Comparison of ENCODE assay signal across 11 mouse cellular contexts in genomic region chr3:37838896-37839295, GRCm38 (mm10).
DNase-seq lines count a peak whose midpoint lies in the region; ATAC-seq lines count a peak whose summit lies in the region.
"Had no signal": no experiment of that assay in that cellular context is flagged by ENCODE, and none has a peak within 500 bp of the region (broad histone marks: within the 10 kb centered on the region; RNA-seq: fewer than 3 reads in every experiment).

No protein-coding gene starts in this region.

- H3K9ac ChIP-seq in embryonic facial prominence, embryonic 13.5 days = no peak overlapping the region
- H3K9ac ChIP-seq in embryonic facial prominence, embryonic 15.5 days = no peak overlapping the region
- H3K9ac ChIP-seq in forebrain, embryonic 15.5 days (replicated peaks) = no peak overlapping the region
- H3K9ac ChIP-seq: liver, embryonic 13.5 days had no signal

- H3K27me3 ChIP-seq in embryonic facial prominence, embryonic 13.5 days = no peaks in the 10 kb centered on the region
- no peaks in the 10 kb centered on the region for H3K27me3 ChIP-seq in embryonic facial prominence, embryonic 10.5 days (replicated peaks; ENCODE audit: low read depth, poor library complexity, severe bottlenecking)
- no peaks in the 10 kb centered on the region for H3K27me3 ChIP-seq in embryonic facial prominence, embryonic 15.5 days
- no peaks in the 10 kb centered on the region for H3K27me3 ChIP-seq in forebrain, embryonic 15.5 days
- H3K27me3 ChIP-seq: liver, embryonic 13.5 days had no signal

- H3K36me3 ChIP-seq in embryonic facial prominence, embryonic 13.5 days = no peaks in the 10 kb centered on the region
- H3K36me3 ChIP-seq in embryonic facial prominence, embryonic 10.5 days (replicated peaks) = no peaks in the 10 kb centered on the region
- H3K36me3 ChIP-seq in embryonic facial prominence, embryonic 15.5 days = no peaks in the 10 kb centered on the region
- no peaks in the 10 kb centered on the region for H3K36me3 ChIP-seq in forebrain, embryonic 15.5 days
- H3K36me3 ChIP-seq: liver, embryonic 13.5 days had no signal

- H3K4me2 ChIP-seq in embryonic facial prominence, embryonic 13.5 days = no peak overlapping the region
- no peak overlapping the region for H3K4me2 ChIP-seq in embryonic facial prominence, embryonic 15.5 days (replicated peaks)
- no peak overlapping the region for H3K4me2 ChIP-seq in forebrain, embryonic 15.5 days (replicated peaks)
- H3K4me2 ChIP-seq: liver, embryonic 13.5 days had no signal

- 41% methylated on average over 11 of the region's 11 CpGs for WGBS in embryonic facial prominence, embryonic 13.5 days
- whole genome bisulfite sequencing in embryonic facial prominence, embryonic 10.5 days = 72% methylated on average over 11 of the region's 11 CpGs
- 31% methylated on average over 11 of the region's 11 CpGs for WGBS in embryonic facial prominence, embryonic 15.5 days
- 71% methylated on average over 11 of the region's 11 CpGs for WGBS in forebrain, embryonic 15.5 days

- no peak for DNase-seq in embryonic facial prominence, embryonic 10.5 days (ENCODE audit: low spot score)
- DNase-seq in heart, postnatal 4 days = peak; percentile 74
- DNase-seq in lung, postnatal 36 days = peak; percentile 62
- no peak for DNase-seq in layer of hippocampus, postnatal 14 days (ENCODE audit: low spot score in 2 of 2)
- no peak for DNase-seq in natural killer cell, adult 2 months (ENCODE audit: low spot score in 2 of 2)
- DNase-seq: cerebellum, postnatal 14 days; liver, embryonic 13.5 days had no signal

- H3K4me1 ChIP-seq in embryonic facial prominence, embryonic 13.5 days = peaks cover 17% of the 10 kb centered on the region
- H3K4me1 ChIP-seq in embryonic facial prominence, embryonic 10.5 days = 0 out of 2 replicates have a peak, but pooled peaks cover 4% of the 10 kb centered on the region
- H3K4me1 ChIP-seq in embryonic facial prominence, embryonic 15.5 days = peaks cover 20% of the 10 kb centered on the region
- H3K4me1 ChIP-seq in forebrain, embryonic 15.5 days = no peaks in the 10 kb centered on the region
- H3K4me1 ChIP-seq: liver, embryonic 13.5 days had no signal

- peak; percentile 48; the same call in 1 of the 2 replicates for ATAC-seq in embryonic facial prominence, embryonic 13.5 days (ENCODE audit: insufficient number of reproducible peaks, insufficient read depth, low FRiP score, low TSS enrichment, low read depth)
- peak; percentile 87 for ATAC-seq in embryonic facial prominence, embryonic 15.5 days (ENCODE audit: insufficient number of reproducible peaks, low FRiP score, low TSS enrichment, low read depth)
- ATAC-seq in forebrain, embryonic 15.5 days (replicated peaks) = no peak
- ATAC-seq: intestine, embryonic 16.5 days had no signal

- peak overlapping the region; percentile 34; the same call in 1 of the 2 replicates for H3K27ac ChIP-seq in embryonic facial prominence, embryonic 13.5 days
- H3K27ac ChIP-seq in embryonic facial prominence, embryonic 10.5 days (replicated peaks) = no peak overlapping the region; the same call in 1 of the 2 replicates
- peak overlapping the region; percentile 68 for H3K27ac ChIP-seq in embryonic facial prominence, embryonic 15.5 days (replicated peaks)
- H3K27ac ChIP-seq in forebrain, embryonic 15.5 days (replicated peaks) = no peak overlapping the region
- H3K27ac ChIP-seq: liver, embryonic 13.5 days had no signal

- H3K4me3 ChIP-seq in embryonic facial prominence, embryonic 13.5 days = no peak overlapping the region
- H3K4me3 ChIP-seq in embryonic facial prominence, embryonic 10.5 days = no peak overlapping the region
- no peak overlapping the region for H3K4me3 ChIP-seq in embryonic facial prominence, embryonic 15.5 days (replicated peaks)
- H3K4me3 ChIP-seq in forebrain, embryonic 15.5 days = no peak overlapping the region
- H3K4me3 ChIP-seq: liver, embryonic 13.5 days had no signal

- H3K9me3 ChIP-seq in embryonic facial prominence, embryonic 13.5 days = no peaks in the 10 kb centered on the region
- H3K9me3 ChIP-seq in embryonic facial prominence, embryonic 10.5 days = no peaks in the 10 kb centered on the region
- H3K9me3 ChIP-seq in embryonic facial prominence, embryonic 15.5 days (replicated peaks) = no peaks in the 10 kb centered on the region
- no peaks in the 10 kb centered on the region for H3K9me3 ChIP-seq in forebrain, embryonic 15.5 days
- H3K9me3 ChIP-seq: liver, embryonic 13.5 days had no signal

Comparison
In these comparisons a context has a peak if more than half of its experiments do, and no peak if none do; other contexts are left out.
1. H3K27ac ChIP-seq: peak in embryonic facial prominence, embryonic 13.5 days (single experiment) and embryonic facial prominence, embryonic 15.5 days (single experiment); none in embryonic facial prominence, embryonic 10.5 days (single experiment) and forebrain, embryonic 15.5 days (single experiment).
2. DNase-seq: peak in heart, postnatal 4 days (single experiment) and lung, postnatal 36 days (single experiment); none in embryonic facial prominence, embryonic 10.5 days (single experiment), layer of hippocampus, postnatal 14 days (0 of 2) and natural killer cell, adult 2 months (0 of 2).